Mouse (Mus musculus) midbrain, postnatal 0 days (tissue): ENCODE measurements around the gene Olfr815. TPM values are rescaled to one million over a fixed set of nuclear protein-coding genes. Genes with fewer than 3 reads are reported as not detected.

ENCODE experiments used
- ATAC-seq: fragments of 200-750 bp; cut with Nextera tagmentation; 2 replicates; pipeline ENCODE4 v1.8.0; 2017; ENCODE audit warnings: moderate number of reproducible peaks, mild to moderate bottlenecking, moderate TSS enrichment, moderate library complexity; ENCODE audit not compliant: low FRiP score
- DNase-seq: peaks from one replicate; pipeline ENCODE4 v3.0.0-alpha.2; 2015; ENCODE audit warnings: low spot score
- H3K27ac ChIP-seq: fragments of 300-500 bp; sonication (generic); 2 replicates; pipeline ENCODE4 v1.5.1; 2014; ENCODE audit warnings: low read depth, mild to moderate bottlenecking, low read length, mixed read lengths
- H3K27me3 ChIP-seq: fragments of 300-500 bp; sonication (generic); 2 replicates; pipeline ENCODE4 v1.6.1; 2014; ENCODE audit warnings: low read length, control low read depth, mixed read lengths; ENCODE audit not compliant: insufficient read depth
- H3K36me3 ChIP-seq: fragments of 300-500 bp; sonication (generic); 2 replicates; pipeline ENCODE4 v1.6.1; 2014; ENCODE audit warnings: low read length, control low read depth, mixed read lengths; ENCODE audit not compliant: insufficient read depth
- H3K4me1 ChIP-seq: fragments of 300-500 bp; sonication (generic); 2 replicates; pipeline ENCODE4 v1.6.1; 2014; ENCODE audit warnings: mild to moderate bottlenecking, control low read depth, antibody characterized with exemption, low read length, mixed read lengths; ENCODE audit not compliant: insufficient read depth
- H3K4me2 ChIP-seq: fragments of 300-500 bp; sonication (generic); 2 replicates; pipeline ENCODE4 v1.6.1; 2014; ENCODE audit warnings: low read depth, mild to moderate bottlenecking, low read length, mixed read lengths; ENCODE audit not compliant: poor library complexity, severe bottlenecking
- H3K4me3 ChIP-seq: fragments of 300-500 bp; sonication (generic); 2 replicates; pipeline ENCODE4 v1.5.1; 2014; ENCODE audit warnings: low read depth, mild to moderate bottlenecking, low read length, moderate library complexity
- H3K9ac ChIP-seq: fragments of 300-500 bp; sonication (generic); replicated peaks from 2 replicates; pipeline ENCODE4 v1.6.1; 2014; ENCODE audit warnings: mild to moderate bottlenecking, low read length, moderate library complexity, mixed read lengths; ENCODE audit not compliant: poor library complexity, severe bottlenecking
- H3K9me3 ChIP-seq: fragments of 300-500 bp; sonication (generic); 2 replicates; pipeline ENCODE4 v1.6.1; 2016; ENCODE audit warnings: low read length, control low read depth
- CTCF ChIP-seq: IDR thresholded peaks from 2 replicates; pipeline ENCODE4 v1.5.1; 2016; ENCODE audit warnings: antibody characterized with exemption, mild to moderate bottlenecking
- polyA plus RNA-seq: library from polyadenylated mRNA; unstranded; fragments of >200 nt; fragmentation: Nextera tagmentation; extraction: Ambion mirVana; gene quantifications from 2 replicates; pipeline ENCODE4 v1.2.1, GENCODE M21; 2015
- total RNA-seq: library from RNA; depleted of rRNA; stranded (reverse); fragments of >200 nt; gene quantifications from 2 replicates; pipeline ENCODE4 v1.2.3, GENCODE M21; 2014; rRNA removed

The Olfr815 gene
- total and polyA plus RNA-seq, 2 experiments from 2014 or later, result not detected

DNA sequence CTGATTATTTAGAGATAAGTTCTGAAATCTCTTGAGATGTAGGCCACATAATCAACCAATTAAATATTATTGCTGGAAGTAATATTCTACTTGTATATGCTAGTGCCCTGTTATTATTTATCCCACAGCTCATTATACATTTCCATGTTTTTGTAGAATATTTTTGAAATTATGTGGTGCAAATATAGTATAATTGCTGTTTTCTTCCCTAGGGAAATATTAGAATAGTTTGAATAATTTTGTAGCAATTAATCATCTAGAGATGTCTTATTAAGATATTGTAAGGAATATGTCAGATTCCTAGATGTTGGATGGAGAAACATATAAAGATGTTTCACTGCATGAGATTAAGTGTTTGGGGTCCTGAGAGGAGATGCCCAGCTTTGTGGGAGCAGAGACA lies 50.6 kb downstream of the Olfr815 start, which contains the start of gene Olfr813:
Gene Olfr813, plus strand, starts transcription at position 301 of the 400 bp plus-strand sequence.
- Histone ChIP-seq H3K4me2 (no peak within 1 kb of the TSS), H3K27ac (no peak within 1 kb of the TSS), H3K4me1 (no peaks in the 10 kb centered on the region), H3K9me3 (no peaks in the 10 kb centered on the region), H3K4me3 (no peak within 1 kb of the TSS), H3K27me3 (no peaks in the 10 kb centered on the region), H3K9ac (no peak within 1 kb of the TSS), H3K36me3 (no peaks in the 10 kb centered on the region)
- ATAC-seq (no peak), DNase-seq (no peak)
- no peak for TF ChIP-seq CTCF

Other genes with a start within 250 kb of the Olfr815 start
- gene Olfr800, start 248.2 kb downstream of the Olfr815 start, total RNA-seq, result not detected in 2 replicates
- gene Olfr800, start 248.2 kb downstream of the Olfr815 start, polyA plus RNA-seq, result not detected in 2 replicates
- not detected in 2 replicates for gene Olfr801, start 232.0 kb downstream of the Olfr815 start, total RNA-seq
- gene Olfr801, start 232.0 kb downstream of the Olfr815 start, polyA plus RNA-seq, result not detected in 2 replicates
- not detected in 2 replicates for gene Olfr802, start 217.7 kb downstream of the Olfr815 start, total RNA-seq
- gene Olfr802, start 217.7 kb downstream of the Olfr815 start, polyA plus RNA-seq, result 0.04 and 0.11 TPM in 2 replicates
- gene Olfr803, start 211.6 kb downstream of the Olfr815 start, total RNA-seq, result not detected in 2 replicates
- not detected in 2 replicates for gene Olfr803, start 211.6 kb downstream of the Olfr815 start, polyA plus RNA-seq
- gene Olfr804, start 202.7 kb downstream of the Olfr815 start, total RNA-seq, result not detected in 2 replicates
- gene Olfr804, start 202.7 kb downstream of the Olfr815 start, polyA plus RNA-seq, result not detected in 2 replicates
- not detected in 2 replicates for gene Olfr805, start 176.5 kb downstream of the Olfr815 start, total RNA-seq
- not detected in 2 replicates for gene Olfr805, start 176.5 kb downstream of the Olfr815 start, polyA plus RNA-seq
- not detected in 2 replicates for gene Olfr806, start 163.9 kb downstream of the Olfr815 start, total RNA-seq
- gene Olfr806, start 163.9 kb downstream of the Olfr815 start, polyA plus RNA-seq, result not detected in 2 replicates
- gene Olfr807, start 148.1 kb downstream of the Olfr815 start, total RNA-seq, result not detected in 2 replicates
- gene Olfr807, start 148.1 kb downstream of the Olfr815 start, polyA plus RNA-seq, result not detected in 2 replicates
- not detected in 2 replicates for gene Olfr808, start 140.4 kb downstream of the Olfr815 start, total RNA-seq
- gene Olfr808, start 140.4 kb downstream of the Olfr815 start, polyA plus RNA-seq, result not detected in 2 replicates
- not detected in 2 replicates for gene Olfr809, start 131.2 kb downstream of the Olfr815 start, total RNA-seq
- not detected in 2 replicates for gene Olfr809, start 131.2 kb downstream of the Olfr815 start, polyA plus RNA-seq
- gene Olfr810, start 111.0 kb downstream of the Olfr815 start, total RNA-seq, result not detected in 2 replicates
- gene Olfr810, start 111.0 kb downstream of the Olfr815 start, polyA plus RNA-seq, result not detected in 2 replicates
- not detected in 2 replicates for gene Olfr811, start 101.5 kb downstream of the Olfr815 start, total RNA-seq
- gene Olfr811, start 101.5 kb downstream of the Olfr815 start, polyA plus RNA-seq, result not detected in 2 replicates
- gene Olfr812, start 59.8 kb downstream of the Olfr815 start, total RNA-seq, result not detected in 2 replicates
- gene Olfr812, start 59.8 kb downstream of the Olfr815 start, polyA plus RNA-seq, result not detected in 2 replicates
- gene Olfr813, start 50.5 kb downstream of the Olfr815 start, total RNA-seq, result not detected in 2 replicates
- not detected in 2 replicates for gene Olfr813, start 50.5 kb downstream of the Olfr815 start, polyA plus RNA-seq
- gene Olfr814, start 26.0 kb downstream of the Olfr815 start, total RNA-seq, result not detected in 2 replicates
- not detected in 2 replicates for gene Olfr814, start 26.0 kb downstream of the Olfr815 start, polyA plus RNA-seq
- gene Olfr816, start 9.7 kb upstream of the Olfr815 start, total RNA-seq, result not detected in 2 replicates
- gene Olfr816, start 9.7 kb upstream of the Olfr815 start, polyA plus RNA-seq, result not detected in 2 replicates
- not detected in 2 replicates for gene Olfr818, start 43.2 kb upstream of the Olfr815 start, total RNA-seq
- gene Olfr818, start 43.2 kb upstream of the Olfr815 start, polyA plus RNA-seq, result not detected in 2 replicates
- gene Olfr819, start 61.4 kb upstream of the Olfr815 start, total RNA-seq, result not detected in 2 replicates
- gene Olfr819, start 61.4 kb upstream of the Olfr815 start, polyA plus RNA-seq, result not detected in 2 replicates
- gene Olfr247, start 70.3 kb upstream of the Olfr815 start, total RNA-seq, result not detected in 2 replicates
- not detected in 2 replicates for gene Olfr247, start 70.3 kb upstream of the Olfr815 start, polyA plus RNA-seq
- gene Gm10310, start 79.2 kb upstream of the Olfr815 start, total RNA-seq, result not detected in 2 replicates
- not detected in 2 replicates for gene Gm10310, start 79.2 kb upstream of the Olfr815 start, polyA plus RNA-seq
- gene Olfr820, start 106.8 kb upstream of the Olfr815 start, total RNA-seq, result not detected in 2 replicates
- gene Olfr820, start 106.8 kb upstream of the Olfr815 start, polyA plus RNA-seq, result not detected in 2 replicates
- gene Olfr821, start 124.5 kb upstream of the Olfr815 start, total RNA-seq, result not detected in 2 replicates
- gene Olfr821, start 124.5 kb upstream of the Olfr815 start, polyA plus RNA-seq, result not detected in 2 replicates
- not detected in 2 replicates for gene Olfr822, start 165.3 kb upstream of the Olfr815 start, total RNA-seq
- not detected in 2 replicates for gene Olfr822, start 165.3 kb upstream of the Olfr815 start, polyA plus RNA-seq
- gene Olfr823, start 209.5 kb upstream of the Olfr815 start, total RNA-seq, result not detected in 2 replicates
- not detected in 2 replicates for gene Olfr823, start 209.5 kb upstream of the Olfr815 start, polyA plus RNA-seq
- gene Olfr824, start 224.1 kb upstream of the Olfr815 start, total RNA-seq, result not detected in 2 replicates
- gene Olfr824, start 224.1 kb upstream of the Olfr815 start, polyA plus RNA-seq, result not detected in 2 replicates